In the genomic region with DNA sequence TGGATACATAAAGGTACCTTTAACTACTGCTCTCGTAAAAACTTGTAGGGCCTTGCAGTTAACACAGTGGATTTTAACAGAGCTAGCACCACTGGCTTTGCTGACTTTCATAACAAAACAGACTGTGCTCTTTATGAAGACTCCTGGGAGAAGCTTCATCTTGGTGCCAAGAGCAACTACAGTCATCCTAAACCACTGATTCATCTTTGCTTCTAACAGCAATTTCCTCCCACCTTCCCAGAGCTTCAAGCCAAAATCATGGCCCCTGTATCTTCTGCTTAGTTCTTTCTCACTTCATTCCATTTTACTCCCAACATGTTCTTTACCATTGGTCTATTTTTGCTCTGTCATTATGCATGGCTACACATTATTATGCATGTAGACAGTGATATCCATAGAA, we compare ENCODE assay signal across 13 mouse cellular contexts.
"Had no signal": no experiment of that assay in that cellular context is flagged by ENCODE, and none has a peak within 500 bp of the region (broad histone marks: within the 10 kb centered on the region; RNA-seq: fewer than 3 reads in every experiment).

No protein-coding gene starts in this region.

- ATAC-seq: intestine, postnatal 0 days; liver, embryonic 12.5 days had no signal

- DNase-seq: kidney, adult 2 months; kidney, postnatal 25 days; layer of hippocampus, postnatal 36 days; liver; lung, adult 18-20 months; lung, postnatal 10 days; lung, postnatal 4 days; midbrain, embryonic 14.5 days; thymus, adult 2 months; thymus, postnatal 14 days; thymus, postnatal 4 days had no signal
